Mouse (Mus musculus) thymus, adult 2 months (tissue): ENCODE data around the gene Cpeb1. TPM values are rescaled to one million over a fixed set of nuclear protein-coding genes. Genes with fewer than 3 reads are reported as not detected.

Source experiments
- DNase-seq: peaks from one replicate; pipeline ENCODE4 v3.0.0; 2021
- H3K27ac ChIP-seq: fragments of 200-500 bp; 2 replicates; pipeline ENCODE4 v1.5.1; 2012; ENCODE audit warnings: low read length, control low read depth; ENCODE audit not compliant: control insufficient read depth, insufficient read depth
- H3K27me3 ChIP-seq: fragments of 200-500 bp; 2 replicates; pipeline ENCODE4 v1.6.1; 2012; ENCODE audit warnings: mild to moderate bottlenecking, low read length, moderate library complexity, mixed read lengths; ENCODE audit not compliant: control insufficient read depth, insufficient read depth
- H3K36me3 ChIP-seq: fragments of 200-500 bp; 2 replicates; pipeline ENCODE4 v1.6.1; 2012; ENCODE audit warnings: mild to moderate bottlenecking, low read length, moderate library complexity; ENCODE audit not compliant: control insufficient read depth, insufficient read depth
- H3K4me1 ChIP-seq: fragments of 200-500 bp; replicated peaks from 2 replicates; pipeline ENCODE4 v1.6.1; 2012; ENCODE audit warnings: low read length; ENCODE audit not compliant: control insufficient read depth, insufficient read depth
- H3K4me3 ChIP-seq: fragments of 200-500 bp; 2 replicates; pipeline ENCODE4 v1.5.1; 2012; ENCODE audit warnings: mild to moderate bottlenecking, low read length, control low read depth, moderate library complexity; ENCODE audit not compliant: control insufficient read depth, insufficient read depth
- CTCF ChIP-seq: fragments of 200-500 bp; IDR thresholded peaks from 2 replicates; pipeline ENCODE4 v1.5.1; 2012; ENCODE audit warnings: mild to moderate bottlenecking, control low read depth, low read length, moderate library complexity, borderline replicate concordance; ENCODE audit not compliant: control insufficient read depth, poor library complexity, insufficient read depth; ENCODE audit errors: extremely low read depth
- POLR2A ChIP-seq: fragments of 200-500 bp; IDR thresholded peaks from 2 replicates; pipeline ENCODE4 v1.6.1; 2012; ENCODE audit warnings: mild to moderate bottlenecking, low read length, control low read depth, moderate library complexity; ENCODE audit not compliant: control insufficient read depth, poor library complexity, insufficient read depth; ENCODE audit errors: extremely low read depth
- WGBS: fragments of 180-500 bp; shearing (Covaris S2); methylation state at CpG from one replicate; pipeline ENCODE4 v1.1.7; 2018; 5-methylcytosine and 5-hydroxymethylcytosine counted together
- polyA plus RNA-seq: library from polyadenylated mRNA; depleted of rRNA; stranded (reverse); fragments of >200 nt; gene quantifications from 2 replicates; pipeline ENCODE4 v1.2.3, GENCODE M21; 2012

Cpeb1 gene
- polyA plus RNA-seq, 1 experiment: 13.5 TPM

GRCm38 (mm10) chr7:81321776-81322175 is 133.5 kb downstream of the Cpeb1 start:
- 92% methylated on average over 5 of the region's 5 CpGs for WGBS

GRCm38 (mm10) chr7:81319749-81320148 is 135.5 kb downstream of the Cpeb1 start:
- Histone ChIP-seq H3K36me3 (no peaks in the 10 kb centered on the region), H3K4me1 (no peaks in the 10 kb centered on the region), H3K27ac (no peak overlapping the region), H3K4me3 (no peak overlapping the region), H3K27me3 (no peaks in the 10 kb centered on the region)
- TF ChIP-seq POLR2A: no peak
- no peak for TF ChIP-seq CTCF
- WGBS: 56% methylated on average over 6 of the region's 6 CpGs
- DNase-seq: no peak

More at GRCm38 (mm10) chr7:81321776-81322175, 133.5 kb downstream of the Cpeb1 start:
- no peaks in the 10 kb centered on the region for H3K36me3 ChIP-seq
- TF ChIP-seq POLR2A: no peak
- TF ChIP-seq CTCF: no peak
- no peak for DNase-seq
- H3K4me1 ChIP-seq: no peaks in the 10 kb centered on the region
- no peak overlapping the region for H3K27ac ChIP-seq
- no peaks in the 10 kb centered on the region for H3K27me3 ChIP-seq
- H3K4me3 ChIP-seq: no peak overlapping the region

- no peak for TF ChIP-seq CTCF
- no peak for TF ChIP-seq POLR2A
- WGBS: 57% methylated on average over 8 of the region's 8 CpGs
- H3K27ac ChIP-seq: no peak overlapping the region
- H3K36me3 ChIP-seq: no peaks in the 10 kb centered on the region
- H3K4me3 ChIP-seq: no peak overlapping the region
- DNase-seq: no peak
- H3K4me1 ChIP-seq: no peaks in the 10 kb centered on the region
- no peaks in the 10 kb centered on the region for H3K27me3 ChIP-seq
Measured at GRCm38 (mm10) chr7:81315583-81315982, 139.7 kb downstream of the Cpeb1 start.

- Histone ChIP-seq H3K27me3 (no peaks in the 10 kb centered on the region), H3K4me1 (no peaks in the 10 kb centered on the region), H3K36me3 (no peaks in the 10 kb centered on the region), H3K4me3 (no peak overlapping the region), H3K27ac (no peak overlapping the region)
- no peak for DNase-seq
- no peak for TF ChIP-seq CTCF
- no peak for TF ChIP-seq POLR2A
Measured at GRCm38 (mm10) chr7:81311581-81311980, 143.7 kb downstream of the Cpeb1 start.

GRCm38 (mm10) chr7:81311130-81311529 is 144.1 kb downstream of the Cpeb1 start:
- TF ChIP-seq POLR2A: no peak
- no peak for TF ChIP-seq CTCF
- Histone ChIP-seq H3K4me3 (no peak overlapping the region), H3K36me3 (no peaks in the 10 kb centered on the region), H3K27me3 (no peaks in the 10 kb centered on the region), H3K4me1 (no peaks in the 10 kb centered on the region), H3K27ac (no peak overlapping the region)
- WGBS: 95% methylated on average over 1 of the region's 1 CpGs
- no peak for DNase-seq

- no peak overlapping the region for H3K27ac ChIP-seq
- 95% methylated on average over 6 of the region's 6 CpGs for WGBS
- H3K36me3 ChIP-seq: no peaks in the 10 kb centered on the region
- H3K27me3 ChIP-seq: no peaks in the 10 kb centered on the region
- no peaks in the 10 kb centered on the region for H3K4me1 ChIP-seq
- no peak for DNase-seq
- no peak for TF ChIP-seq POLR2A
- TF ChIP-seq CTCF: no peak
- no peak overlapping the region for H3K4me3 ChIP-seq
Measured at GRCm38 (mm10) chr7:81309247-81309646, 146.0 kb downstream of the Cpeb1 start.

- 95% methylated on average over 8 of the region's 8 CpGs for WGBS
- Histone ChIP-seq H3K27me3 (no peaks in the 10 kb centered on the region), H3K36me3 (no peaks in the 10 kb centered on the region), H3K27ac (no peak overlapping the region), H3K4me1 (no peaks in the 10 kb centered on the region), H3K4me3 (no peak overlapping the region)
- DNase-seq: no peak
- TF ChIP-seq CTCF: no peak
- TF ChIP-seq POLR2A: no peak
Measured at GRCm38 (mm10) chr7:81307735-81308134, 147.5 kb downstream of the Cpeb1 start.
